Mouse (Mus musculus) neural tube, embryonic 14.5 days (tissue): ENCODE data around the gene Cep295nl. TPM values are rescaled to one million over a fixed set of nuclear protein-coding genes. Genes with fewer than 3 reads are reported as not detected.

Source experiments
- polyA plus RNA-seq: library from polyadenylated mRNA; unstranded; fragments of >200 nt; fragmentation: Nextera tagmentation; extraction: Ambion mirVana; gene quantifications from 2 replicates; pipeline ENCODE4 v1.2.1, GENCODE M21; 2014

Gene Cep295nl
- polyA plus RNA-seq, 1 experiment from 2014 or later = 0.31 TPM

Other genes with a start within 250 kb of the Cep295nl start
- 0.31 and 0.43 TPM in 2 replicates for gene Dnah17, start 211.9 kb downstream of the Cep295nl start, polyA plus RNA-seq
- gene Cyth1, start 93.9 kb downstream of the Cep295nl start, polyA plus RNA-seq = 16.0 and 17.7 TPM in 2 replicates
- gene Usp36, start 52.3 kb downstream of the Cep295nl start, polyA plus RNA-seq = 14.5 and 15.2 TPM in 2 replicates
- 91.4 and 94.6 TPM in 2 replicates for gene Timp2, start 13.2 kb upstream of the Cep295nl start, polyA plus RNA-seq
- 1.9 and 4.0 TPM in 2 replicates for gene Lgals3bp, start 59.6 kb upstream of the Cep295nl start, polyA plus RNA-seq
- gene Cant1, start 76.6 kb upstream of the Cep295nl start, polyA plus RNA-seq = 21.2 and 27.0 TPM in 2 replicates
- 3.3 and 6.2 TPM in 2 replicates for gene C1qtnf1, start 85.7 kb upstream of the Cep295nl start, polyA plus RNA-seq
- gene Engase, start 134.3 kb upstream of the Cep295nl start, polyA plus RNA-seq = 5.9 and 6.0 TPM in 2 replicates